Mouse (Mus musculus) heart, adult 18-20 months (tissue): Measurements from ENCODE around the gene Snap91. TPM values are rescaled to one million over a fixed set of nuclear protein-coding genes. Genes with fewer than 3 reads are reported as not detected.

Experiments used
- total RNA-seq, 2 experiments: library from RNA; stranded (reverse); gene quantifications; 2 replicates each; pipeline ENCODE4 v1.2.3; 2021

Gene Snap91
- total RNA-seq, 2 experiments from 2014 or later = 4.8 to 7.0 TPM

Other genes starting within 250 kb of the Snap91 start
- gene Me1, start 184.7 kb downstream of the Snap91 start, total RNA-seq = 100 to 1,000 TPM; 116 to 138 TPM
- under 1 TPM in 1 of 2 experiments, not detected in 1; 0.10 TPM for gene Prss35, start 137.0 kb downstream of the Snap91 start, total RNA-seq
- gene Ripply2, start 134.9 kb upstream of the Snap91 start, total RNA-seq = not detected
- 10 to 100 TPM; 30.5 to 31.0 TPM for gene Cyb5r4, start 141.4 kb upstream of the Snap91 start, total RNA-seq